In genomic region chr2:4917326-4918021, GRCm38 (mm10) we compare ENCODE assay signal across 8 mouse cellular contexts. TPM values are rescaled to one million over a fixed set of nuclear protein-coding genes. Genes with fewer than 3 reads are reported as not detected.
DNase-seq lines count a peak whose midpoint lies in the region; ATAC-seq and TF ChIP-seq lines count a peak whose summit lies in the region.

No protein-coding gene starts in this region.

- peak; percentile 73 for DNase-seq in kidney, postnatal 14 days
- DNase-seq in liver, postnatal 0 days: peak; percentile 72
- DNase-seq in telencephalon, adult 2 months (ENCODE audit: low read depth, low spot score): peak; percentile 38

- H3K27ac ChIP-seq in brown adipose tissue, adult 24 weeks (replicated peaks; ENCODE audit: low read depth, low read length): peak overlapping the region; percentile 94
- peak overlapping the region; percentile 88 for H3K27ac ChIP-seq in heart, embryonic 16.5 days (ENCODE audit: low read length)
- peak overlapping the region; percentile 91 for H3K27ac ChIP-seq in liver, postnatal 0 days (ENCODE audit: low read depth)
- no peak overlapping the region for H3K27ac ChIP-seq in neural tube, embryonic 12.5 days

- TF ChIP-seq EP300 in liver, postnatal 0 days (IDR thresholded peaks at IDR 0.05; ENCODE audit: low read depth): no peak; the same call in 1 of the 2 replicates

- H3K9me3 ChIP-seq in E14TG2a.4 (ENCODE audit: low read length): peaks cover 9% of the 10 kb centered on the region
- peaks cover 9% of the 10 kb centered on the region; the same call in 1 of the 2 replicates for H3K9me3 ChIP-seq in heart, embryonic 16.5 days (replicated peaks; ENCODE audit: control insufficient read depth, low read length)
- no peaks in the 10 kb centered on the region for H3K9me3 ChIP-seq in liver, postnatal 0 days (ENCODE audit: low read length)
- peaks cover under 1% of the 10 kb centered on the region; the same call in 1 of the 2 replicates for H3K9me3 ChIP-seq in neural tube, embryonic 12.5 days

- peaks cover 80% of the 10 kb centered on the region for H3K4me1 ChIP-seq in E14TG2a.4 (replicated peaks; ENCODE audit: low read depth, low read length)
- H3K4me1 ChIP-seq in brown adipose tissue, adult 24 weeks (ENCODE audit: control insufficient read depth, insufficient read depth, insufficient read length, low read length): peaks cover 3% of the 10 kb centered on the region; the same call in 1 of the 2 replicates
- H3K4me1 ChIP-seq in heart, embryonic 16.5 days (ENCODE audit: control insufficient read depth, insufficient read depth, low read length): peaks cover 9% of the 10 kb centered on the region
- H3K4me1 ChIP-seq in liver, postnatal 0 days (ENCODE audit: insufficient read depth): peaks cover 14% of the 10 kb centered on the region
- peaks cover 15% of the 10 kb centered on the region for H3K4me1 ChIP-seq in neural tube, embryonic 12.5 days

- peak; percentile 93 for TF ChIP-seq CTCF in E14TG2a.4 (conservative IDR thresholded peaks at IDR 0.05; ENCODE audit: low read length)
- peak; percentile 87 for TF ChIP-seq CTCF in liver, postnatal 0 days (IDR thresholded peaks at IDR 0.05; ENCODE audit: low read depth)

- H3K9ac ChIP-seq in heart, embryonic 16.5 days (ENCODE audit: low read length): peak overlapping the region; percentile 68
- peak overlapping the region; percentile 17 for H3K9ac ChIP-seq in liver, postnatal 0 days (replicated peaks)
- no peak overlapping the region for H3K9ac ChIP-seq in neural tube, embryonic 12.5 days

- H3K4me3 ChIP-seq in E14TG2a.4 (replicated peaks; ENCODE audit: low read length): peak overlapping the region; percentile 90; the same call in 1 of the 2 replicates
- peak overlapping the region; percentile 56 for H3K4me3 ChIP-seq in brown adipose tissue, adult 24 weeks (ENCODE audit: insufficient read depth, low read depth, low read length)
- peak overlapping the region; percentile 11 for H3K4me3 ChIP-seq in heart, embryonic 16.5 days (ENCODE audit: low read length)
- peak overlapping the region; percentile 3; the same call in 1 of the 2 replicates for H3K4me3 ChIP-seq in liver, postnatal 0 days (ENCODE audit: low read depth, low read length)
- no peak overlapping the region for H3K4me3 ChIP-seq in neural tube, embryonic 12.5 days

- WGBS in heart, embryonic 16.5 days: 15% methylated on average over 8 of the region's 8 CpGs
- 7% methylated on average over 8 of the region's 8 CpGs for WGBS in liver, postnatal 0 days (ENCODE audit: insufficient replicate concordance)
- 24% methylated on average over 8 of the region's 8 CpGs for WGBS in neural tube, embryonic 12.5 days

- H3K27me3 ChIP-seq in E14TG2a.4 (ENCODE audit: insufficient read depth, low read length): no peaks in the 10 kb centered on the region
- H3K27me3 ChIP-seq in heart, embryonic 16.5 days (ENCODE audit: control insufficient read depth, insufficient read depth, low read length): no peaks in the 10 kb centered on the region
- H3K27me3 ChIP-seq in liver, postnatal 0 days (ENCODE audit: insufficient read depth, low read length): no peaks in the 10 kb centered on the region
- no peaks in the 10 kb centered on the region for H3K27me3 ChIP-seq in neural tube, embryonic 12.5 days (replicated peaks)

- no peaks in the 10 kb centered on the region for H3K36me3 ChIP-seq in E14TG2a.4 (ENCODE audit: insufficient read depth, low read length)
- no peaks in the 10 kb centered on the region for H3K36me3 ChIP-seq in heart, embryonic 16.5 days (ENCODE audit: control insufficient read depth, insufficient read depth)
- H3K36me3 ChIP-seq in liver, postnatal 0 days (replicated peaks; ENCODE audit: insufficient read depth, low read length): no peaks in the 10 kb centered on the region
- H3K36me3 ChIP-seq in neural tube, embryonic 12.5 days: no peaks in the 10 kb centered on the region

- 0 out of 2 replicates have a peak, but pooled peaks have one; percentile 46 for ATAC-seq in erythroid progenitor cell, adult 5-6 weeks (replicated peaks; ENCODE audit: low FRiP score, poor library complexity, severe bottlenecking)
- ATAC-seq in heart, embryonic 16.5 days (replicated peaks; ENCODE audit: extremely low read depth, insufficient read depth, low FRiP score): no peak
- ATAC-seq in liver, postnatal 0 days: peak; percentile 67
- no peak for ATAC-seq in neural tube, embryonic 12.5 days (ENCODE audit: low FRiP score, low read depth)

- H3K4me2 ChIP-seq in heart, embryonic 16.5 days (ENCODE audit: low read depth, low read length): peak overlapping the region; percentile 62
- peak overlapping the region; percentile 53 for H3K4me2 ChIP-seq in liver, postnatal 0 days (ENCODE audit: low read depth, low read length)
- peak overlapping the region; percentile 42 for H3K4me2 ChIP-seq in neural tube, embryonic 12.5 days (replicated peaks)

RNA-seq across cellular contexts. Expression of gene Phyh, which starts 1.3 kb away (rescaled TPM):
- 975 and 1,033 TPM in 2 replicates for polyA plus RNA-seq in brown adipose tissue, adult 24 weeks (2012; ENCODE audit: insufficient read depth, insufficient read length, missing spikeins)
- 20.5 and 29.2 TPM in 2 replicates for total RNA-seq in erythroid progenitor cell, adult 5-6 weeks (2015; ENCODE audit: low replicate concordance)
- total RNA-seq in erythroid progenitor cell, adult 5-6 weeks (2017; ENCODE audit: low replicate concordance): 12.1 and 13.2 TPM in 2 replicates
- polyA plus RNA-seq in heart, embryonic 16.5 days (2015; fragmentation: Nextera tagmentation; extraction: Ambion mirVana): 227 and 242 TPM in 2 replicates
- polyA plus RNA-seq in liver, postnatal 0 days (2015; fragmentation: Nextera tagmentation; extraction: Ambion mirVana): 608 and 753 TPM in 2 replicates
- 41.6 and 46.1 TPM in 2 replicates for polyA plus RNA-seq in neural tube, embryonic 12.5 days (2016; fragmentation: Nextera tagmentation; extraction: Ambion mirVana)

RNA-seq across cellular contexts. Expression of gene Sephs1, which starts 36.1 kb away (rescaled TPM):
- 11.8 and 11.9 TPM in 2 replicates for polyA plus RNA-seq in brown adipose tissue, adult 24 weeks (2012; ENCODE audit: insufficient read depth, insufficient read length, missing spikeins)
- total RNA-seq in erythroid progenitor cell, adult 5-6 weeks (2015; ENCODE audit: low replicate concordance): 13.7 and 19.7 TPM in 2 replicates
- total RNA-seq in erythroid progenitor cell, adult 5-6 weeks (2017; ENCODE audit: low replicate concordance): 42.4 and 47.5 TPM in 2 replicates
- polyA plus RNA-seq in heart, embryonic 16.5 days (2015; fragmentation: Nextera tagmentation; extraction: Ambion mirVana): 38.2 and 38.7 TPM in 2 replicates
- 22.2 and 23.8 TPM in 2 replicates for polyA plus RNA-seq in liver, postnatal 0 days (2015; fragmentation: Nextera tagmentation; extraction: Ambion mirVana)
- polyA plus RNA-seq in neural tube, embryonic 12.5 days (2016; fragmentation: Nextera tagmentation; extraction: Ambion mirVana): 99.5 and 103 TPM in 2 replicates

RNA-seq across cellular contexts. Expression of gene Ucma, which starts 58.4 kb away (rescaled TPM):
- polyA plus RNA-seq in brown adipose tissue, adult 24 weeks (2012; ENCODE audit: insufficient read depth, insufficient read length, missing spikeins): not detected in 2 replicates
- total RNA-seq in erythroid progenitor cell, adult 5-6 weeks (2015; ENCODE audit: low replicate concordance): not detected in 2 replicates
- not detected in 2 replicates for total RNA-seq in erythroid progenitor cell, adult 5-6 weeks (2017; ENCODE audit: low replicate concordance)
- polyA plus RNA-seq in heart, embryonic 16.5 days (2015; fragmentation: Nextera tagmentation; extraction: Ambion mirVana): 0.29 and 0.49 TPM in 2 replicates
- polyA plus RNA-seq in liver, postnatal 0 days (2015; fragmentation: Nextera tagmentation; extraction: Ambion mirVana): not detected in 2 replicates
- polyA plus RNA-seq in neural tube, embryonic 12.5 days (2016; fragmentation: Nextera tagmentation; extraction: Ambion mirVana): 0.38 TPM in 1 of 2 replicates, not detected in the other

Comparison
In these comparisons a context has a peak if more than half of its experiments do, and no peak if none do; other contexts are left out.
1. ATAC-seq: peak in erythroid progenitor cell, adult 5-6 weeks (single experiment) and liver, postnatal 0 days (single experiment); none in heart, embryonic 16.5 days (single experiment) and neural tube, embryonic 12.5 days (single experiment).
2. Peak in every context shown above with its lines, with median percentiles within 50 percentile points of each other: H3K4me2 ChIP-seq and DNase-seq.